Mouse (Mus musculus): ENCODE data around the gene Pigh.
A peak's percentile ranks its signal among the peaks of the same experiment; 100 is the strongest.

Gene Pigh

GRCm38 (mm10) chr12:79089182-79089812, at the start of gene Pigh:
Gene Pigh, minus strand, starts transcription at chr12:79089651.
- peak; percentile 55 to 73 for DNase-seq (ENCODE audit: low spot score in 2 of 2)

GRCm38 (mm10) chr12:79138999-79139398, 49.5 kb upstream of the Pigh start:
- DNase-seq (ENCODE audit: low spot score in 2 of 2): no peak

GRCm38 (mm10) chr12:79136949-79137348, 47.5 kb upstream of the Pigh start:
- DNase-seq (ENCODE audit: low spot score in 2 of 2): no peak

GRCm38 (mm10) chr12:79135105-79135504, 45.7 kb upstream of the Pigh start:
- no peak for DNase-seq (ENCODE audit: low spot score in 2 of 2)

- no peak for DNase-seq (ENCODE audit: low spot score in 2 of 2)
Measured at GRCm38 (mm10) chr12:79134676-79135075, 45.2 kb upstream of the Pigh start.

- DNase-seq (ENCODE audit: low spot score in 2 of 2): no peak
Measured at GRCm38 (mm10) chr12:79131706-79132460, 42.4 kb upstream of the Pigh start.

GRCm38 (mm10) chr12:79131178-79131675, 41.8 kb upstream of the Pigh start:
- DNase-seq (ENCODE audit: low spot score in 2 of 2): no peak

- DNase-seq (ENCODE audit: low spot score in 2 of 2): peak; percentile 36 to 59
Measured at GRCm38 (mm10) chr12:79130299-79131177, 41.1 kb upstream of the Pigh start, which contains the start of gene Arg2. Gene Arg2, plus strand, starts transcription at chr12:79130777.

GRCm38 (mm10) chr12:79122820-79123219, 33.4 kb upstream of the Pigh start:
- no peak for DNase-seq (ENCODE audit: low spot score in 2 of 2)

GRCm38 (mm10) chr12:79118991-79119390, 29.5 kb upstream of the Pigh start:
- DNase-seq (ENCODE audit: low spot score in 2 of 2): no peak

GRCm38 (mm10) chr12:79105312-79105711, 15.9 kb upstream of the Pigh start:
- no peak for DNase-seq (ENCODE audit: low spot score in 2 of 2)

- no peak for DNase-seq (ENCODE audit: low spot score in 2 of 2)
Measured at GRCm38 (mm10) chr12:79104544-79104943, 15.1 kb upstream of the Pigh start.

GRCm38 (mm10) chr12:79103773-79104172, 14.3 kb upstream of the Pigh start:
- no peak for DNase-seq (ENCODE audit: low spot score in 2 of 2)

GRCm38 (mm10) chr12:79097106-79097752, 7.8 kb upstream of the Pigh start:
- peak in 1 of 2 experiments; percentile 9 for DNase-seq (ENCODE audit: low spot score in 2 of 2)

- DNase-seq (ENCODE audit: low spot score in 2 of 2): peak; percentile 18 to 19
Measured at GRCm38 (mm10) chr12:79092569-79092968, 3.1 kb upstream of the Pigh start.

- DNase-seq (ENCODE audit: low spot score in 2 of 2): no peak
Measured at GRCm38 (mm10) chr12:79073362-79073761, 16.1 kb downstream of the Pigh start.

- no peak for DNase-seq (ENCODE audit: low spot score in 2 of 2)
Measured at GRCm38 (mm10) chr12:79072576-79072975, 16.9 kb downstream of the Pigh start.

GRCm38 (mm10) chr12:79070736-79071333, 18.6 kb downstream of the Pigh start:
- no peak for DNase-seq (ENCODE audit: low spot score in 2 of 2)

GRCm38 (mm10) chr12:79069916-79070315, 19.5 kb downstream of the Pigh start:
- DNase-seq (ENCODE audit: low spot score in 2 of 2): no peak

- DNase-seq (ENCODE audit: low spot score in 2 of 2): no peak
Measured at GRCm38 (mm10) chr12:79069187-79069608, 20.3 kb downstream of the Pigh start.

- no peak for DNase-seq (ENCODE audit: low spot score in 2 of 2)
Measured at GRCm38 (mm10) chr12:79068306-79068705, 21.1 kb downstream of the Pigh start.
